Mouse (Mus musculus): Measurements from ENCODE around the gene Mad1l1.
A peak's percentile ranks its signal among the peaks of the same experiment; 100 is the strongest.

Gene Mad1l1

GRCm38 (mm10) chr5:140127981-140128380 lies 193.4 kb downstream of the Mad1l1 start:
- DNase-seq = no peak

GRCm38 (mm10) chr5:140124626-140125025 lies 196.7 kb downstream of the Mad1l1 start:
- DNase-seq = no peak

GRCm38 (mm10) chr5:140123640-140124366 lies 197.5 kb downstream of the Mad1l1 start:
- DNase-seq = no peak

GRCm38 (mm10) chr5:140123194-140123593 lies 198.2 kb downstream of the Mad1l1 start:
- no peak for DNase-seq

- no peak for DNase-seq
These were observed 199.4 kb downstream of the Mad1l1 start for GRCm38 (mm10) chr5:140121966-140122365.

GRCm38 (mm10) chr5:140118921-140119320 lies 202.4 kb downstream of the Mad1l1 start:
- DNase-seq = no peak

- DNase-seq = peak; percentile 60
These were observed 203.4 kb downstream of the Mad1l1 start for GRCm38 (mm10) chr5:140117968-140118367.

- DNase-seq = peak; percentile 73 to 90
These were observed 205.7 kb downstream of the Mad1l1 start for GRCm38 (mm10) chr5:140115434-140116271.

- no peak for DNase-seq
These were observed 206.8 kb downstream of the Mad1l1 start for GRCm38 (mm10) chr5:140114512-140115060.

GRCm38 (mm10) chr5:140113281-140113680 lies 208.1 kb downstream of the Mad1l1 start:
- DNase-seq = peak in 1 of 2 experiments; percentile 33

- no peak for DNase-seq
These were observed 211.3 kb downstream of the Mad1l1 start for GRCm38 (mm10) chr5:140110024-140110423.

- no peak for DNase-seq
These were observed 213.4 kb downstream of the Mad1l1 start for GRCm38 (mm10) chr5:140107907-140108306.

GRCm38 (mm10) chr5:140106051-140106450 lies 215.3 kb downstream of the Mad1l1 start:
- no peak for DNase-seq

GRCm38 (mm10) chr5:140104891-140105290 lies 216.5 kb downstream of the Mad1l1 start:
- no peak for DNase-seq

GRCm38 (mm10) chr5:140102731-140103130 lies 218.6 kb downstream of the Mad1l1 start:
- DNase-seq = no peak

GRCm38 (mm10) chr5:140101409-140102009 lies 219.8 kb downstream of the Mad1l1 start:
- no peak for DNase-seq

- no peak for DNase-seq
These were observed 222.6 kb downstream of the Mad1l1 start for GRCm38 (mm10) chr5:140098711-140099110.

GRCm38 (mm10) chr5:140095203-140095602 lies 226.1 kb downstream of the Mad1l1 start:
- DNase-seq = peak; percentile 59 to 67

- DNase-seq = no peak
These were observed 227.9 kb downstream of the Mad1l1 start for GRCm38 (mm10) chr5:140093489-140093888.

GRCm38 (mm10) chr5:140091601-140092000 lies 229.8 kb downstream of the Mad1l1 start:
- DNase-seq = no peak

GRCm38 (mm10) chr5:140089263-140089662 lies 232.1 kb downstream of the Mad1l1 start:
- DNase-seq = no peak

GRCm38 (mm10) chr5:140087242-140087641 lies 234.1 kb downstream of the Mad1l1 start:
- DNase-seq = peak in 1 of 2 experiments; percentile 19

- peak; percentile 14 to 66 for DNase-seq
These were observed 237.0 kb downstream of the Mad1l1 start for GRCm38 (mm10) chr5:140084341-140084740.
